Mouse (Mus musculus) gastrocnemius, adult 8-10 months (tissue): ENCODE results near the gene Ngdn. TPM values are rescaled to one million over a fixed set of nuclear protein-coding genes. Genes with fewer than 3 reads are reported as not detected.
A peak's percentile ranks its signal among the peaks of the same experiment; 100 is the strongest.
"Not testable (repeated sequence)": the region's sequence is repeated elsewhere in the genome, so short reads cannot be mapped to it uniquely, and the experiment has no call there.

Source experiments
- DNase-seq, 2 experiments: peaks; one replicate each; pipeline ENCODE4 v3.0.0; 2022; ENCODE audit warnings: low spot score in 2 of 2
- total RNA-seq, 4 experiments: library from RNA; stranded (reverse); gene quantifications; 2 replicates each; pipeline ENCODE4 v1.2.4; 2022

Ngdn gene
- total RNA-seq, 4 experiments from 2014 or later = 18.5 to 19.7 (median 19.1) TPM

GRCm38 (mm10) chr14:54998680-54999079, 16.6 kb upstream of the Ngdn start:
- no peak for DNase-seq

- not testable (repeated sequence) for DNase-seq
These were observed 15.4 kb upstream of the Ngdn start for GRCm38 (mm10) chr14:54999868-55000267.

DNA sequence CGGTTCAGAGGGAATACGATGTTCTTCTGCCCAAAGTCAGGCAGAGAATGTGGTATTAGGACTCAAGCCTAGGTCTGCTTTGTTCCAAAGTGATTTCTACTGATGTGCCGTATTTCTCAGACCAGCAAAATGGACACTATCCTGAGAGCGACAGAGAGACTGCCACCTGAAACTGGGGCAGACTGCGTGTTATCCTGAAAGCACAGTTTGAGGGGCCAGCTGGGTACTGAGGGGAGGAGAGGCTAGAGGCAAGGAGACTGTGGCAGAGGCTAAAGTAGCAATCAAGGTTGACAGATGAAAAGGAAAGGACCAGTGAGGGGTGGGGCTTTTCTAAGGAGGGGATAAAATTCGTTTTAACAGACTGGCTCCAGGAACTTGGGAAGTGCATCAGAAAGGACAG, 14.4 kb upstream of the Ngdn start:
- no peak for DNase-seq

- DNase-seq = no peak
These were observed 13.8 kb upstream of the Ngdn start for GRCm38 (mm10) chr14:55001446-55001845.

DNA sequence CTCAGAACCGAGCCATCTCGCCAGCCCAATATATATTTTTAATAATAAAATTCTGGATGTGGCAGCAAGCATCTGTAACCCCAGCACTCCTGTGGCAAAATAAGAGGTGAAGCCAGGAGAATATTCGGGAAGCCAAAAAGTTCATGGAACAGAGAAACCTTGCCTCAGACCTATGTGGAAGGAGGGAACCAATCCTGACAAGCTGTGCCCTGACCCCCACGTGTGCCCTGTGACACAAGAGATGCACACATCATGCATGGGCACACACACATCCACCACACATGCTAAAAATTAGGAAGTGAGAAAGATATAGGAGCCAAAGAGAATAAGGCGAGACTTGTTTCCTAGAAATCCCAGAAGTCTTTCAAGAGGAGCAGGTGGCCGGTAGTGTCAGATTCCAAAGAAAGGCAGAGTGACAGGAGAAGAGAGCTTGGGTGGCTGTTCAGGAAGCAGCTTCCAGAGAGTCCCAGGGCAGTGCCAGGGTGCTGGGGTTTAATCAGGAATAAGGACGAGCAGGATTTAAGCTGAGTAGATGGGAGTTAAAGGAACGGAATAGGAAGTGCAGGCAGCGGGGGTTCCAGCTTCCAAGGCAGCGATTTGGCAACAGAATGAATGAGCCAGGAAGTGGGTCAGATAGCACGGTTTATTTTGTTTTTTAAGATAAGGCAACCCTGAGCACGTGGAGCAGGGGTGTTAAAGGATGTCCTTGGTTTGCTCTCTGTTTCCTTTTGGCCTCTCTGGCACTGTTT, 13.1 kb upstream of the Ngdn start:
- DNase-seq = no peak

DNA sequence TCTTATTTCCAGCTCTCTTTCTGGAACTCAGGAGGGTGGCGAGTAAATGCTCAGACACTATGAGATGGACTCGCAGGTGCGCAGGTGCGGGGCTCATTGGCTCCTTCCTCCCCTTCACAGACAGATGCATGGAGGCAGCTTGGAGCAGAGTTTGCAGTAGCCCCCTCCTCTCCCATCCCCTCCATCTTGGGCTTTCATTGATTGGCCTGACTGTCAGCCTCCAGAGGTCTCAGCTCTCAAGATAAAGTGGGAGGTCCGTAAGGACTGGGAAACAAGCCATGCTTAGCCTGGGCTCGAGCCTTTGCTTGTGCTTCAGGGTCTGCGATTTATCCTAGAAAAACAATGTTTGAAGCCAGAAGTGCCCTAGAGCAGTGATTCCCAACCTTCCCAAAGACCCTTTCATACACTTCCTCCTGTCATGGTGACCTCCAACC, 12.6 kb upstream of the Ngdn start:
- DNase-seq = no peak

DNA sequence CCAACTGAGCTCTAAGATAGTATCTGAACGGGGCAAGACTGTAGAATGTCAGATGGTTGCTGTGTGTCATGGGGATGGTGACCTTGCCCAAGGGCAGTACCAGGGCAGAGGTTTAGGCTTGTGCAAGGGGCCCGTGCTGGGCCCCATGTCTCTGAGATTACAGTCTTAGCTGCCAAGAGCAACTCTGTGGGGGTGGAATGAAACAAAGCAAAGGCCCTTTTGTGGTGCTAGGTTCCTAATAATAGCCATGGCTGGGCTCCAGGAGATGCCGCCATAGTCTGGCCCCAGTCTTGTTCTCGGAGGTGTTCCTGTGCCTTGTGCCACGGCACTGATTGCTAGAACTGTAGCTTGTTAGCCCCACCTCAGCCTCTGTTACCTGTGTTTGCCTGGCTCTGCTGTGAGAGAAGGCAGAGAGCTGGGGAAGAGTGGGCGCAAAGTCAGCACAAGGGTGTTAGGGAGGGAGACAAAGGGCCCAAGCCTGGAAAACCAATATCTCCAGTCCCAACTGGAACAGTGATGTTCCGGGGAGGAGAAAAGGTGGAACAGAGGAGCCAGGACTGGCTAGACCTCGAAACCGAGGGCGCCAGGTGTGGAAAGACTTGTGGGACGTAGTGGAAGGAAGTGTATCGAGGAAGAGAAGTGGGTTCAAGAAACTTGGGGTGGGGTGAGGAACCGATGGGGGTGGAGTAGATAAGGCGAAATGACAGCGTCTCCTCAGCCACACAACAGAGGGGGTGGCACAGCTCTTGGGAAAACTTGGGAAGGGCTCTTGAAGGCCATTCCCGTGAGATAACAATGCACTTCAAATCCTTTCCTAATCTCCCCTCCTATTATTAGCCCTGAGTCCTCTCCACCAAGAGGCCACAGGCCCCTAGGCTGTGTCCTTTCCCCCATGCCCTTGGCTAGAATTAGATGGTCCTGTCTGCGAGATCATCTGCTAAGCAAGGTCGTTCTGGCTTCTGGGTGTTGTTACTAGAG, 11.1 kb upstream of the Ngdn start:
- DNase-seq = no peak

- DNase-seq = no peak
These were observed 9.7 kb upstream of the Ngdn start for GRCm38 (mm10) chr14:55005506-55005905.

GRCm38 (mm10) chr14:55005967-55006366, 9.3 kb upstream of the Ngdn start:
- no peak for DNase-seq

- no peak for DNase-seq
These were observed 8.7 kb upstream of the Ngdn start for GRCm38 (mm10) chr14:55006541-55006940.

DNA sequence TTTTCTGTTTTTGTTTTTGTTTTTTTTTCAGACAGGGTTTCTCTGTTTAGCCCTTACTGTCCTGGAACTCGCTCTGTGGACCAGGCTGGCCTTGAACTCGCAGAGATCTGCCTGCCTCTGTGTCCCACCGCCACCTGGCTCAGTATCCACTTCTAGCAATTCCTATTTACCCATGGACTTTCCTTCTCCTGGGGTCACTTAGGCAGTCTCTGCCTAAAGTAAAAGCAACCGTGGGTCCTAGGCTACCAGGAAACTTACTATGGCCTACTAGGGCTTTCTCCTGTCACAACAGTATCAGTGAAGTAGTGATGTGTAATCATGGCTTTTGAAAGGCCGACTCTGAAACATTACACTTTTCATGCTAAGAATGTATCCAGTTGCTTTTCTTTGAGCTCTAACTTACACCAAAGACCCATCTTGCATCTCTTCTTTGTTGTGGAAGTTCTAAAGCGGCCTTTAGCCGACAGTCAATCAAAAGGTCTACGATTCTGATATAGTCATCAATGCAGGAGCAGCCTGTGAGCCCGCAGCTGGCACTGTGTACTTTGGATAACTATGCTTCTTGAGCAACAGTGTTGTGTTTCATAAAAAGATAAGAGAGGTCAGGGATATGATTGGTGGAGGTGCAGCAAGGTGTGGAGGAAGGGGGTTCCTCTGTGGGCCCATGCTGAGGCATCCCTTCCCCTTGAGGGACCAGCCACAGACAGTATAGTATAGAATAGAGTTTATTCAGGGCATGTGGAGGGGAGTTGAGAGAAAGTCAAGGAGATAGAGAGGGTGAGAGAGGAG, 7.9 kb upstream of the Ngdn start:
- no peak for DNase-seq

DNA sequence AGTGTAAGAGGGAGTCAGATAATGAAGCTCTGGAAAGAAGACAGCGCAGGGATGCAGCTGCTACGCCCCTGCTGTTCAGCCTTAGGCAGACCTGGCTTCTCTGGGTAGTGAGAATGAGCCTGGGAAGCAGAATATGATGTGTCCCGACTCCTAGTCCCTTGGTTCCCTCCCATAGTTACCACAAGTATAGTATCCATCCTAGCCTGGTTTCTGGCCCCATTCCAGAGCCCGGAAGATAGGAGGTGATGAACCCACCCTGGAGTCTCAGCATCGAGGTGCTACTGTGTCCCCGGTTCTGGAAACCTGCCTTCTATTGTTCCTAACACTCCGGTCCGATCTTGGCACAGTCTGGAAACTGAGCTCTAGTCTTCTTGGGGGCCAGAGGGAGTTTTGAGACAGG, 6.8 kb upstream of the Ngdn start:
- DNase-seq = no peak

DNA sequence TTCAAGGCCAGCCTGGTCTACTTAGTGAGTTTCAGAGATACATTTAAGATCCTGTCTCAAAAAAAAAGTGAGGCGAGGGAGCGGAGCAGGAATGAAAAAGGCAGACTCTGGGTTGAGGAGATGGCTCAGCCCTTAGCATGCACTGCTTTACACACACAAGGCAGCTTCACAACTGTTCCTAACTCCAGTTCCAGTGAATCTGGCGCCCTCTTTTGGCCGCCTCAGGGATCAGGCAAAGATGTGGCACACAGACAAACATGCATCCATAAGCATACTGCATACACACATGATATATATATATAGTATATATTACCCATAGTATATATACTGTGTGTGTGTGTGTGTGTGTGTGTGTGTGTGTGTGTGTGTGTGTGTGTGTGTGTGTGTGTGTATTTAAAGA, 4.1 kb upstream of the Ngdn start:
- DNase-seq = no peak

GRCm38 (mm10) chr14:55014591-55014990, 663 bp upstream of the Ngdn start:
- DNase-seq = peak in 1 of 2 experiments; percentile 13

DNA sequence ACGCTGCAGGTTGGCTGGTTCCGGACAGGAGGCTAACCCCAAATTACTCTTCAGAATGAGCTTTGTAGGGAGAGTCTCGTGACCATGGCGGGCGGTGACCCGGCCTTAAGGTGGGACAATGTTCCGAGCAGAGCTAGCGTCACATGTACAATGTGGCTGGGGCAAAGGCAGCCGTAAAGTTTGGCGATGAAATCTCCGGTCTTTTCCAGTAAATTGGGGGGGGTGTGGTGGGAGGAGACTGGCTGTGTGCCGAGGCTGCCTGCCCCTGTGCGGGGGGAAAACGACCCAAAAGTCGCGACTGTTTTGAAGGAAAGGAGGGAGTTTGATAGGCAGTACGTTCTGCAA, 485 bp downstream of the Ngdn start:
- DNase-seq = no peak

DNA sequence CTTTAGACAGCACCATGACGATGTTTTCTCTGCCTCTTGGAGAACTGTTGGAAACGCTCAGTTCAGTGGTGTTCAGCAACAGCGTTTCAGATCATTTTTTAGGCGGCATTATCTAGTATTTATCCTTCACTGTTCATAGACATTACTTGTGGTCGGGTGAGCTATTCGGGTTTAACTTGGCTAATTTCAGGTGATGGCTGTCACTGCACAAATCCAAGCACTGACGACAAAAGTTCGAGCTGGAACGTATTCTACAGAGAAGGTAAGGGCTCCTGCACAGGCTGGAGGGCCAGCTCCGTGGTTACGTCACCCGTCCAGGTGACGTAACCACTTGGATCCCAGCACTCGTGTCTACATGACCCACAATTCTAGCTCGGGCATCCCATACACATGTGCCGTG, 1.6 kb downstream of the Ngdn start:
- no peak for DNase-seq

DNA sequence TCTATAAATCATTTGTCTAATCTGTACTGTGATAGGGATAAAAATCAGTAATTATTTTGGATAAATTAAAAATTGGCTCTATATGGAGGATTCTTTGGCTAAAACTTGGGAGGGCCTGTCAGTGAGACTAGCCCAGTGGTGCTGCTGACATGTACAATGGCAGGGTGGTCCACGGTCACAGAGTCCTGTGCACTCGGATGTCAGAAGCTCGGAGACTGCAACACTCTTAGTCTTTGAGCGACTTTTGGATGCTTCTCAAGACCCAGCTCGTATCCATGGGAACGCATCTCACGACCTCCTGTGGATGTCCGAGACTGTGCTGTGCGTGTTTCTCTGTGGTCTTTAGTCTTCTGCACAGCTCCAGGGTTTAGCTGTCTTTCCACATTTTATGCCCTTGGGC, 5.1 kb downstream of the Ngdn start:
- no peak for DNase-seq

DNA sequence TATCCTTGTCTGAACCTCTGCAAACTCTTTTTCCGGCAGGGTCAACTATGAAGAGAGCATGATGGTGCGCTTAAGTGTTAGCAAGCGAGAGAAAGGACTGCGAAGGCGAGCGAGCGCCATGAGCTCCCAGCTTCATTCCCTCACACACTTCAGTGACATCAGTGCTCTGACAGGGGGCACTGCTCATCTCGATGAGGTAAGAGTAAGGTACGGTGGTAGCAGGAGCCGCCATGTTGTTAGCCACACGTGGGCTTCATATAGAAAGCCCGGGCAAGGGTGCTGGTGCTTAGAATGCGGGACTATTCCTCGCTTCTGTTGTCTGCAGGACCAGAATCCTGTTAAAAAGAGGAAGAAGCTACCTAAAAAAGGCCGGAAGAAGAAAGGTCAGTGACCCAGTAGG, 7.8 kb downstream of the Ngdn start:
- no peak for DNase-seq

DNA sequence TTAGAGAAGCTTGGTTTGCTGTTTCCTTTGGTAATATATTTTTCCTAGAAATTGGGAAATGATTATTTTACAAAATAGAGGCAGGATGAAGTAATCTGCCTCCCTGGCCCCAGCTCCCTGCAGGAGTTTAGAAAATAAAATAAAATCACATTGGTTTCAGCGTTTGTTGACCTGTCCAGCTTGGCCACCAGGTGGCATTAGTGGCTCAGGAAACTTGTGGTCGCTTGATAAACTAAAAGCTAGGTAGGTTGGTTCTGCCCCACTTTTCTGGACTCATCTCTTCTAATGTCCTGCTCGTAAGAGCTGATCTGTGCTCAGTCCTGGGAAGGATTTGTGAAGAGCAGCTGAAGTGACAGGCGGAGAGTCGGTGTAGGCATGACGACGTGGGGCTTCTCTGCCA, 9.0 kb downstream of the Ngdn start:
- no peak for DNase-seq

- no peak for DNase-seq
These were observed 10.3 kb downstream of the Ngdn start for GRCm38 (mm10) chr14:55025527-55025926.

- no peak for DNase-seq
These were observed 12.0 kb downstream of the Ngdn start for GRCm38 (mm10) chr14:55027251-55027650.

DNA sequence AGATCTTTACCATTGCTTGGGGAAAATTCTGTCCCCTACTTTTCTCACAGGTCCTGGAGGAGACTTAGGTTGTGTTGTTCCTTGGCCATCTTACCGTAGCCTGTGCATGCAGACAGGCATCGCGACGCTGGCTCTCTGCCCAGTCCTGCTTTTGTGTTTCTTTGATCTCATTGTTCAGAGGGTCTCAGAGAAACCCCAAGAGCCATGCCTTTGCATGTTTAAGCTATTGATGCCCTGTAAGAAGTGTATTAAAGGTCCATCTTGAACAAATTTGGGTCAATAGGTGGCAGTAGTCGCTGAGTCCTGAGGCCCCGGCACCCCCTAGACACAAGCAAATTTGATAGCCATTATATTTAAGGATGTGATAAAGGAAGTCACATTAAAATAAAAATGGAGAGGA, 12.4 kb downstream of the Ngdn start:
- DNase-seq = no peak
